Mouse (Mus musculus) MEL (cell line): ENCODE data around the gene Diras2. TPM values are rescaled to one million over a fixed set of nuclear protein-coding genes. Genes with fewer than 3 reads are reported as not detected.
A peak's percentile ranks its signal among the peaks of the same experiment; 100 is the strongest.

Experiments
- DNase-seq: peaks from one replicate; pipeline ENCODE4 v3.0.0; 2011; ENCODE audit warnings: low read depth, low spot score
- H3K27ac ChIP-seq: 2 replicates; pipeline ENCODE4 v1.5.1; 2012; ENCODE audit warnings: low read depth, mild to moderate bottlenecking, control low read depth, low read length, moderate library complexity; ENCODE audit not compliant: control insufficient read depth
- H3K27me3 ChIP-seq, 2 experiments: fragments of 150-350 bp in 1 of 2; sonication (generic) in 1 of 2; 2 replicates each; pipeline ENCODE4 v1.6.1; 2012; ENCODE audit warnings: low read length in 2 of 2, mild to moderate bottlenecking in 2 of 2, improper control_type of control experiment in 1 of 2, moderate library complexity in 1 of 2; ENCODE audit not compliant: insufficient read depth in 2 of 2, control insufficient read depth in 1 of 2
- H3K36me3 ChIP-seq, 2 experiments: 2 replicates each; pipeline ENCODE4 v1.6.1; 2012 to 2014; ENCODE audit warnings: low read length in 2 of 2, improper control_type of control experiment in 1 of 2, inconsistent platforms in 1 of 2, mild to moderate bottlenecking in 1 of 2; ENCODE audit not compliant: insufficient read depth in 2 of 2, control insufficient read depth in 1 of 2
- H3K4me1 ChIP-seq, 2 experiments: fragments of 150-350 bp in 1 of 2; sonication (generic) in 1 of 2; 2 replicates each; pipeline ENCODE4 v1.6.1; 2012; ENCODE audit warnings: low read length in 2 of 2, improper control_type of control experiment in 1 of 2, mild to moderate bottlenecking in 1 of 2; ENCODE audit not compliant: insufficient read depth in 2 of 2, control insufficient read depth in 1 of 2
- H3K4me3 ChIP-seq, 2 experiments: fragments of 150-350 bp in 1 of 2; sonication (generic) in 1 of 2; 2 replicates each; pipeline ENCODE4 v1.5.1; 2012; ENCODE audit warnings: low read depth in 2 of 2, low read length in 2 of 2, mild to moderate bottlenecking in 2 of 2, moderate library complexity in 2 of 2, control low read depth in 1 of 2, improper control_type of control experiment in 1 of 2; ENCODE audit not compliant: control insufficient read depth in 1 of 2, insufficient read depth in 1 of 2
- H3K79me2 ChIP-seq: 2 replicates; pipeline ENCODE4 v1.6.1; 2012; ENCODE audit warnings: mild to moderate bottlenecking, low read length, moderate library complexity; ENCODE audit not compliant: control insufficient read depth, poor library complexity, insufficient read depth
- H3K9ac ChIP-seq: 2 replicates; pipeline ENCODE4 v1.6.1; 2012; ENCODE audit warnings: low read depth, mild to moderate bottlenecking, control low read depth, low read length, moderate library complexity; ENCODE audit not compliant: control insufficient read depth, poor library complexity, severe bottlenecking
- H3K9me3 ChIP-seq: fragments of 150-350 bp; sonication (generic); replicated peaks from 2 replicates; pipeline ENCODE4 v1.6.1; 2012; ENCODE audit warnings: mild to moderate bottlenecking, low read length, improper control_type of control experiment, moderate library complexity; ENCODE audit not compliant: insufficient read depth
- BHLHE40 ChIP-seq: IDR thresholded peaks from 2 replicates; pipeline ENCODE4 v1.6.1; 2012; ENCODE audit warnings: low read depth, mild to moderate bottlenecking, inconsistent platforms, low read length, improper control_type of control experiment, borderline replicate concordance
- CHD1 ChIP-seq: IDR thresholded peaks from 2 replicates; pipeline ENCODE4 v1.6.1; 2012; ENCODE audit warnings: low read depth, mild to moderate bottlenecking, inconsistent platforms, low read length, improper control_type of control experiment
- E2F4 ChIP-seq: IDR thresholded peaks from 2 replicates; pipeline ENCODE4 v1.6.1; 2011; ENCODE audit warnings: low read depth, low read length, improper control_type of control experiment, borderline replicate concordance
- ELF1 ChIP-seq: IDR thresholded peaks from 2 replicates; pipeline ENCODE4 v1.6.1; 2014; ENCODE audit warnings: low read depth, mild to moderate bottlenecking, inconsistent platforms, low read length, improper control_type of control experiment, moderate library complexity
- GABPA ChIP-seq: IDR thresholded peaks from 2 replicates; pipeline ENCODE4 v1.6.1; 2012; ENCODE audit warnings: low read depth, mild to moderate bottlenecking, inconsistent platforms, low read length, improper control_type of control experiment, moderate library complexity
- JUND ChIP-seq: IDR thresholded peaks from 2 replicates; pipeline ENCODE4 v1.6.1; 2011; ENCODE audit warnings: low read depth, mild to moderate bottlenecking, improper control_type of control experiment, low read length
- MAFK ChIP-seq: IDR thresholded peaks from 2 replicates; pipeline ENCODE4 v1.6.1; 2011; ENCODE audit warnings: low read depth, mild to moderate bottlenecking, low read length, improper control_type of control experiment, borderline replicate concordance
- MAX ChIP-seq: IDR thresholded peaks from 2 replicates; pipeline ENCODE4 v1.6.1; 2011; ENCODE audit warnings: low read length, improper control_type of control experiment
- MAZ ChIP-seq: IDR thresholded peaks from 2 replicates; pipeline ENCODE4 v1.6.1; 2012; ENCODE audit warnings: low read depth, mild to moderate bottlenecking, inconsistent platforms, low read length, improper control_type of control experiment
- MXI1 ChIP-seq: IDR thresholded peaks from 2 replicates; pipeline ENCODE4 v1.6.1; 2011; ENCODE audit warnings: mild to moderate bottlenecking, low read depth, low read length, improper control_type of control experiment
- MYB ChIP-seq: IDR thresholded peaks from 2 replicates; pipeline ENCODE4 v1.6.1; 2011; ENCODE audit warnings: mild to moderate bottlenecking, low read depth, low read length, improper control_type of control experiment
- NRF1 ChIP-seq: IDR thresholded peaks from 2 replicates; pipeline ENCODE4 v1.6.1; 2014; ENCODE audit warnings: low read depth, mild to moderate bottlenecking, inconsistent platforms, low read length, improper control_type of control experiment, moderate library complexity; ENCODE audit not compliant: poor library complexity, insufficient read depth, severe bottlenecking
- POLR2A ChIP-seq, 2 experiments: IDR thresholded peaks; 2 replicates each; pipeline ENCODE4 v1.6.1; 2011 to 2012; ENCODE audit warnings: low read length in 2 of 2, mild to moderate bottlenecking in 2 of 2, control low read depth in 1 of 2, improper control_type of control experiment in 1 of 2, low read depth in 1 of 2, moderate library complexity in 1 of 2; ENCODE audit not compliant: control insufficient read depth in 1 of 2, insufficient read depth in 1 of 2, poor library complexity in 1 of 2
- RAD21 ChIP-seq: IDR thresholded peaks from 2 replicates; pipeline ENCODE4 v1.6.1; 2011; ENCODE audit warnings: mild to moderate bottlenecking, low read depth, low read length, improper control_type of control experiment
- SIN3A ChIP-seq: IDR thresholded peaks from 2 replicates; pipeline ENCODE4 v1.6.1; 2012; ENCODE audit warnings: low read length, improper control_type of control experiment, inconsistent platforms
- SMC3 ChIP-seq: IDR thresholded peaks from 2 replicates; pipeline ENCODE4 v1.6.1; 2011; ENCODE audit warnings: low read depth, low read length, improper control_type of control experiment
- TAL1 ChIP-seq: IDR thresholded peaks from 2 replicates; pipeline ENCODE4 v1.6.1; 2012; ENCODE audit warnings: mild to moderate bottlenecking, inconsistent platforms, low read length, moderate library complexity, mixed read lengths
- USF1 ChIP-seq: IDR thresholded peaks from 2 replicates; pipeline ENCODE4 v1.6.1; 2014; ENCODE audit warnings: low read depth, mild to moderate bottlenecking, inconsistent platforms, low read length, improper control_type of control experiment, moderate library complexity
- USF2 ChIP-seq, 2 experiments: IDR thresholded peaks; 2 replicates each; pipeline ENCODE4 v1.6.1; 2011 to 2012; ENCODE audit warnings: improper control_type of control experiment in 2 of 2, low read length in 2 of 2, borderline replicate concordance in 1 of 2, inconsistent platforms in 1 of 2, low read depth in 1 of 2, mild to moderate bottlenecking in 1 of 2; ENCODE audit not compliant: insufficient read depth in 1 of 2
- ZKSCAN1 ChIP-seq: IDR thresholded peaks from 2 replicates; pipeline ENCODE4 v1.6.1; 2012; ENCODE audit warnings: low read depth, mild to moderate bottlenecking, inconsistent platforms, low read length, improper control_type of control experiment, moderate library complexity
- ZMIZ1 ChIP-seq: IDR thresholded peaks from 2 replicates; pipeline ENCODE4 v1.6.1; 2012; ENCODE audit warnings: low read depth, mild to moderate bottlenecking, inconsistent platforms, low read length, improper control_type of control experiment, moderate library complexity
- polyA plus RNA-seq, 2 experiments: library from polyadenylated mRNA; stranded (reverse) in 1 of 2; unstranded in 1 of 2; fragments of >175 nt in 1 of 2; fragments of >200 nt in 1 of 2; gene quantifications; 2 replicates each; pipeline versions ENCODE4 v1.2.1 to v1.2.4; 2012; ENCODE audit warnings: low replicate concordance in 2 of 2, low read depth in 1 of 2; ENCODE audit not compliant: insufficient read length in 2 of 2, insufficient read depth in 1 of 2, missing spikeins in 1 of 2
- total RNA-seq: library from RNA; depleted of rRNA; stranded (reverse); fragments of 300-350 nt; gene quantifications from 2 replicates; pipeline ENCODE4 v1.2.3, GENCODE M21; 2012

Diras2 gene
- total and polyA plus RNA-seq, 3 experiments = not detected

DNA sequence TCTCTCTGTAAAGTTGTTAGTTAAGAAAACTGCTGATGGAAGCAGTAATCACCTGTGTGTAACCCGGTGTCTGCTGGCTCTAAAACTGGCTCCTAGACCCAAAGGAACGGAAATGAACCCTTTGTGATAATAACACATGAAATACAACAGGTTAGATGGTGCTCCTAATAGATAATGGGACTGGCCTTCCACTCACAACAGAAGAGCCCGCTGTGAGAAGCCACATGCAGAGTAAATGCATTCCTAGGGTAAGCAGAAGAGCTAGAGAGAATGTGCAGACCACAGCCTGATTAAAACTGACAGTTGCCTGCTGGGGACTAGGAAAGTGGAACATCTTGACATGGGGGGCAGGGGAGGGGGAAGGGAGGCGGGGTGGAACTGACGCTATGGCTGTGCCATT is 18.7 kb downstream of the Diras2 start:
- Histone ChIP-seq H3K4me1 (no peaks in the 10 kb centered on the region), H3K4me3 (no peak overlapping the region), H3K36me3 (no peaks in the 10 kb centered on the region), H3K27me3 (no peaks in the 10 kb centered on the region), H3K9me3 (no peaks in the 10 kb centered on the region), H3K79me2 (no peaks in the 10 kb centered on the region), H3K27ac (no peak overlapping the region), H3K9ac (no peak overlapping the region)
- no peak for DNase-seq
- TF ChIP-seq POLR2A (IDR thresholded peaks at IDR 0.05; ENCODE audit: control insufficient read depth in 1 of 2, insufficient read depth in 1 of 2, low read depth in 1 of 2, low read length in 2 of 2, poor library complexity in 1 of 2) (no peak), RAD21 (no peak), SMC3 (no peak), TAL1 (no peak), CHD1 (no peak), NRF1 (no peak), SIN3A (no peak), BHLHE40 (no peak), MAFK (no peak), GABPA (no peak), ZKSCAN1 (no peak), MAZ (no peak), MAX (no peak), ELF1 (no peak), USF1 (no peak)

DNA sequence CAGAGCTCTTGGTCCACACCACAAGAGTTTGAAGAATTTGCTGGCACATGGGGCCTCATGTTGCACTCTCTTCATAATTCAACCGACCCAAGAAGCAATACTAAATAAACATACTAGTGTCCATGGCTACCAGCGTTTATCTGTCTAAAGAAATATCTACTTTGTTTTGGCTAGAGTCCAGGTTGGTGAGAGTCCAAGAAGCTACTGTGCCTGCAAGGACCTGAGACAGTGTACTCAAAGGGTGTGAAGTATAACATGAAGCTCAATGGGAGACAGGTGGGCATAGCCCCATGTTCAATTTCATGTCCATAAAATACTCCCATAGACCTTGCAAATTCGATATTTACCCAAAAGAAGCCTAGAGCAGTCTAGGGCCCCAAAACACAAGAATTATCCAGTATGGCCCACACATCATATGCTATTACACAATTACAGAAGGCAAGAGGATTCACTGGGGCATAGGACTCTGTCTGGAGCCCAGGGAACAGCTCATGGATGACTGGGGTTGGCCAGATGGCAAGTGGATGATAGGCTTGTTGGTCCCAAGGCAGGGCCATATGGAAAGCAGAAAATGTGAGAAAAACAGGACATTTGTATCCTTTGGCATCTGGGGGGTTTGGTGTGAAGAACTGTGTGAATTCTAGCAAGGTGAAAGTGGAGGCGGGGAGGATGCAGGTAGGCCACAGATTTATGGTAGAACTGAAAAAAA is 20.8 kb downstream of the Diras2 start:
- H3K4me3 ChIP-seq = no peak overlapping the region
- TF ChIP-seq JUND (no peak), MYB (no peak), E2F4 (no peak), NRF1 (no peak), POLR2A (IDR thresholded peaks at IDR 0.05; ENCODE audit: control insufficient read depth in 1 of 2, insufficient read depth in 1 of 2, low read depth in 1 of 2, low read length in 2 of 2, poor library complexity in 1 of 2) (no peak), ZMIZ1 (no peak), MAZ (no peak), MXI1 (no peak), USF2 (IDR thresholded peaks at IDR 0.05; ENCODE audit: borderline replicate concordance in 1 of 2, insufficient read depth in 1 of 2, low read depth in 1 of 2, low read length in 2 of 2) (no peak)
- TF ChIP-seq, all 39 proteins: peak for 0
- H3K9ac ChIP-seq = no peak overlapping the region
- H3K9me3 ChIP-seq = no peaks in the 10 kb centered on the region
- H3K27ac ChIP-seq = no peak overlapping the region
- H3K79me2 ChIP-seq = no peaks in the 10 kb centered on the region
- DNase-seq = peak; percentile 9
- H3K27me3 ChIP-seq = no peaks in the 10 kb centered on the region
- H3K36me3 ChIP-seq = no peaks in the 10 kb centered on the region
- H3K4me1 ChIP-seq = no peaks in the 10 kb centered on the region
